Mouse (Mus musculus) testis, adult 2 months (tissue): ENCODE data around the gene Ap1ar. TPM values are rescaled to one million over a fixed set of nuclear protein-coding genes. Genes with fewer than 3 reads are reported as not detected.

Experiments used
- H3K27ac ChIP-seq: fragments of 200-500 bp; 2 replicates; pipeline ENCODE4 v1.5.1; 2012; ENCODE audit warnings: low read depth, low read length; ENCODE audit not compliant: control insufficient read depth, insufficient read depth
- H3K27me3 ChIP-seq: fragments of 200-500 bp; 2 replicates; pipeline ENCODE4 v1.6.1; 2012; ENCODE audit warnings: mild to moderate bottlenecking, low read length, moderate library complexity; ENCODE audit not compliant: control insufficient read depth, insufficient read depth
- H3K36me3 ChIP-seq: fragments of 200-500 bp; 2 replicates; pipeline ENCODE4 v1.6.1; 2012; ENCODE audit warnings: mild to moderate bottlenecking, low read length; ENCODE audit not compliant: control insufficient read depth, insufficient read depth
- H3K4me1 ChIP-seq: fragments of 200-500 bp; 2 replicates; pipeline ENCODE4 v1.6.1; 2012; ENCODE audit warnings: low read length; ENCODE audit not compliant: control insufficient read depth, insufficient read depth
- H3K4me3 ChIP-seq: fragments of 200-500 bp; 2 replicates; pipeline ENCODE4 v1.5.1; 2012; ENCODE audit warnings: low read depth, mild to moderate bottlenecking, low read length, moderate library complexity, mixed read lengths; ENCODE audit not compliant: control insufficient read depth
- CTCF ChIP-seq: fragments of 200-500 bp; IDR thresholded peaks from 2 replicates; pipeline ENCODE4 v1.5.1; 2012; ENCODE audit warnings: low read depth, mild to moderate bottlenecking, inconsistent platforms, low read length, moderate library complexity; ENCODE audit not compliant: control insufficient read depth, insufficient read depth, insufficient replicate concordance
- POLR2A ChIP-seq: fragments of 200-500 bp; IDR thresholded peaks from 2 replicates; pipeline ENCODE4 v1.6.1; 2012; ENCODE audit warnings: low read depth, mild to moderate bottlenecking, inconsistent platforms, low read length, moderate library complexity; ENCODE audit not compliant: control insufficient read depth
- polyA plus RNA-seq: library from polyadenylated mRNA; depleted of rRNA; stranded (reverse); fragments of >200 nt; gene quantifications from 2 replicates; pipeline ENCODE4 v1.2.3, GENCODE M21; 2012

Gene Ap1ar
- polyA plus RNA-seq, 1 experiment = 13.5 TPM

GRCm38 (mm10) chr3:127868046-127868758 lies 30.9 kb upstream of the Ap1ar start:
- TF ChIP-seq CTCF (no peak), POLR2A (no peak)
- no peaks in the 10 kb centered on the region for H3K4me1 ChIP-seq
- no peak overlapping the region for H3K4me3 ChIP-seq
- H3K36me3 ChIP-seq = no peaks in the 10 kb centered on the region
- no peaks in the 10 kb centered on the region for H3K27me3 ChIP-seq
- H3K27ac ChIP-seq = no peak overlapping the region

DNA sequence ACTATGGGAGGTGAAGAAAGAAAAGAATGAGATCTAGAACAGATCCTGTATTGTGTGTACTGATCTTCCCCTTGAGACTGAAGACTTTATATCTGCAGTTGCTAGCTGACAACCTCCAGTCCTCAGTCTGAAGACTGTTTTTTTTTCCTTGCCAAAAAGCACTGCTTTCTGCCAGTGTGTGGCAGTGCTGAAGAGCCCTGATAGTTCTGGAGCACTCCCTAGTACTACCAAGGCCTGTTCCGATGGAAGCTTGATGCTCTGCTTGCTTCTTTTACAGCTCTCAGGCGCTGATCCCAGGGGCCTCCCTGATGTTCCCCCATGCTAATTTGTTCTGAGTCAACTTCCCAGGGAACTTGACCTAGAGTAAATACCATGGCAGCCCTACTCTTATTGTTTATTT lies 26.9 kb upstream of the Ap1ar start:
- Histone ChIP-seq H3K27me3 (no peaks in the 10 kb centered on the region), H3K4me3 (no peak overlapping the region), H3K36me3 (no peaks in the 10 kb centered on the region), H3K4me1 (no peaks in the 10 kb centered on the region), H3K27ac (no peak overlapping the region)
- no peak for TF ChIP-seq CTCF
- TF ChIP-seq POLR2A = no peak

GRCm38 (mm10) chr3:127863571-127863970 lies 26.2 kb upstream of the Ap1ar start:
- Histone ChIP-seq H3K27ac (no peak overlapping the region), H3K27me3 (no peaks in the 10 kb centered on the region), H3K4me3 (no peak overlapping the region), H3K4me1 (no peaks in the 10 kb centered on the region), H3K36me3 (no peaks in the 10 kb centered on the region)
- TF ChIP-seq POLR2A (no peak), CTCF (no peak)

DNA sequence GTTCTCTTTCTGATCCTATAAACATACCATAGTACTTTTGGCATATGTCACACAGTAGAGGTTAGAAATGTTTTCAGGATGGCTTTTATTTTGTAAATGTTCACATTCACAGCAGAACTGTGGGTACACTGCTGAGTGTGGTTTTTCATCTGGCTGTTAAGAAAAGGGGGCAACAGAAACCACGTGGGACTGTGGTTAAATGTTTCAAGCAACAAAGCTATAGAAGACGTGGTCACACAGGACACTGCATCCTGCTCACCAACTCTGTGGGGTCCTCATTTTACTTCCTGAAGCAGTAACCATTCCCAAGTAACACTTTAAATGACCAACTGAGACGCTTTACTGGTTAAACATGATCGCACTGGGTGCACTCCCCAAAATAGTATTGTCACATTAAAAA lies 25.2 kb upstream of the Ap1ar start:
- Histone ChIP-seq H3K36me3 (no peaks in the 10 kb centered on the region), H3K27ac (no peak overlapping the region), H3K4me3 (no peak overlapping the region), H3K4me1 (no peaks in the 10 kb centered on the region), H3K27me3 (no peaks in the 10 kb centered on the region)
- TF ChIP-seq CTCF (no peak), POLR2A (no peak)

- TF ChIP-seq POLR2A (no peak), CTCF (no peak)
- Histone ChIP-seq H3K4me1 (no peaks in the 10 kb centered on the region), H3K4me3 (no peak overlapping the region)
Observed at GRCm38 (mm10) chr3:127861340-127861739, 24.0 kb upstream of the Ap1ar start.

DNA sequence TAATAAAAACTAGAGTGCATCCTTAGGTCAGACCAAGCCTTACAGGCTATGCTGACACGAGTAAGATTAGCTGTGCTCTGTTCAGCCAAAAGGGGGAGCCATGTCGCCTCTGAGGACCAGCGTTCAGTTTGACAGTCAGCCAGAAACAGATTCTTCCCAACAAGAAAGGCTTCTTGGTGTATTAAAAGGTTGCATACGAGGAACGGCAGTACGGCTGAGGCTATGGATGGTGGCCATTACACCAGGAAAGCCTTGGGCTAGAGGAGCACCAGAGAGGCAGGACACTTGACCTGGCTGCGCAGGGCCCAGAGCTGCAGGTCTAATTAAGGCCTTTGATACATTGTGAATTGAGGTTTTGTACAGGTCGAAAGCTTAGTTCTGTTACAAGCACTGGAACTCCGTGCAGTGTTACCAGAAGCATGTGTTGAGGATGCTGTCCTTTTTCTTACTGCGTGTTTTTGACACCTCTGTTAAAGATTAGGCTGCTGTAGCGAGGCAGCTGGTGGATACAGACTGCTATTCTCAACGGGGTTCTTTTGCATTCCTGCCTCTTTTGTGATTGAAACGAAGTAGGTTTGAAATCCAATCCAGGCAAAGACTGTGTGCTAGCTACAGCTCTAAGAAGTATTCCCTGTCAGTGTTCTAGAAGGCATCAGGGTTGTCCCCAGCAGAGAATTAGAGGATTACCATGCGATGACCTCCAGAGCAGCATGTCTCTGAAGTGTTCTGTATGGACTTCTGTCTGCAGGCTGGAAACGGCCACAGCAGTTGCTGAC lies 16.3 kb upstream of the Ap1ar start:
- H3K27me3 ChIP-seq = no peaks in the 10 kb centered on the region
- H3K27ac ChIP-seq = no peak overlapping the region
- no peak overlapping the region for H3K4me3 ChIP-seq
- no peaks in the 10 kb centered on the region for H3K4me1 ChIP-seq
- TF ChIP-seq CTCF = peak; percentile 43; the same call in 1 of the 2 replicates
- TF ChIP-seq POLR2A = no peak
- no peaks in the 10 kb centered on the region for H3K36me3 ChIP-seq

More at GRCm38 (mm10) chr3:127861340-127861739, 24.0 kb upstream of the Ap1ar start:
- no peak overlapping the region for H3K27ac ChIP-seq
- no peaks in the 10 kb centered on the region for H3K27me3 ChIP-seq
- H3K36me3 ChIP-seq = no peaks in the 10 kb centered on the region

GRCm38 (mm10) chr3:127852722-127853121 lies 15.4 kb upstream of the Ap1ar start:
- TF ChIP-seq CTCF = no peak
- TF ChIP-seq POLR2A = no peak
- Histone ChIP-seq H3K27ac (no peak overlapping the region), H3K36me3 (no peaks in the 10 kb centered on the region), H3K4me1 (no peaks in the 10 kb centered on the region), H3K27me3 (no peaks in the 10 kb centered on the region), H3K4me3 (no peak overlapping the region)
